ENCODE assay signal across 16 mouse cellular contexts in the genomic region with DNA sequence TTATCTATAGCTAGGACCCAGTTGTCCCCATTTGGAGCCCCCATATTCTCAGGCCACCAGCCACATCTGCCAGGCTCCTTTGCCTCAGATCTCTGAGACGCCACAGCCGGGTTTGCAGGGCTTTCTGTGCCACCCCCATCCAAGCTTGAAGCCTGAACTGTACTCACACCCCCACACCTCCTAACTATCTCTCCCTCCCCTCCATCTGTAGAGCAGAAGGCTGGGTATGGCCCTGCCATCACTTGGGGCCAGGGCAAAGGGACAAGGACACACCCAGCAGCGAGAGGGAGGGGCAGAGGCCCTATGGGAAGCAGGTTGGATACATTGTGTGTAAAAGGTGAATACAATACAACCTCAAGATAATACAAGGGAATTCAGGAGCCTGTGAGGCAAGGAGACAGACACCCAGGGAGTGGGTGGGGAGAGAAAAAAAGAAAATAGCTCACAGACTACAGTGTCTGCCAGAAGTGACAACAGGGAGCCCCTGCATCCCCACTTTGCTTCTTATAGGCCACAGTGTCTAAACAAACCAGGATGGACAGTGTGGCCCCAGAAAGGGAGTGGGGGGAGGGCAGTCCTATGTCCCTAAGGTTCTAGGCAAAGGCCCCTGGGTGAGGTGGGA. TPM values are rescaled to one million over a fixed set of nuclear protein-coding genes. Genes with fewer than 3 reads are reported as not detected.
DNase-seq lines count a peak whose midpoint lies in the region; ATAC-seq and TF ChIP-seq lines count a peak whose summit lies in the region.
"Had no signal": no experiment of that assay in that cellular context is flagged by ENCODE, and none has a peak within 500 bp of the region (broad histone marks: within the 10 kb centered on the region; RNA-seq: fewer than 3 reads in every experiment).

No protein-coding gene starts in this region.

- no peak for ATAC-seq in liver, postnatal 0 days
- ATAC-seq: forebrain, embryonic 16.5 days had no signal

- peaks cover 37% of the 10 kb centered on the region for H3K36me3 ChIP-seq in liver, postnatal 0 days (replicated peaks; ENCODE audit: insufficient read depth, low read length)

- peak overlapping the region; percentile 40 for H3K4me2 ChIP-seq in liver, postnatal 0 days (ENCODE audit: low read depth, low read length)
- H3K4me2 ChIP-seq: embryonic facial prominence, embryonic 13.5 days; hindbrain, embryonic 14.5 days; midbrain, embryonic 12.5 days had no signal

- no peak overlapping the region; the same call in 1 of the 2 replicates for H3K9ac ChIP-seq in liver, postnatal 0 days (replicated peaks)
- H3K9ac ChIP-seq: hindbrain, embryonic 14.5 days; midbrain, embryonic 12.5 days had no signal

- no peaks in the 10 kb centered on the region for H3K27me3 ChIP-seq in liver, postnatal 0 days (ENCODE audit: insufficient read depth, low read length)
- H3K27me3 ChIP-seq: embryonic facial prominence, embryonic 13.5 days; midbrain, embryonic 12.5 days had no signal

- H3K9me3 ChIP-seq in liver, postnatal 0 days (ENCODE audit: low read length), result no peaks in the 10 kb centered on the region
- H3K9me3 ChIP-seq: embryonic facial prominence, embryonic 13.5 days; midbrain, embryonic 12.5 days had no signal

- no peak overlapping the region for H3K4me3 ChIP-seq in layer of hippocampus, adult 2 months
- H3K4me3 ChIP-seq in cortical plate, adult 2 months (ENCODE audit: insufficient read depth, low read length), result no peak overlapping the region
- no peak overlapping the region for H3K4me3 ChIP-seq in liver, postnatal 0 days (ENCODE audit: low read depth, low read length)
- H3K4me3 ChIP-seq: embryonic facial prominence, embryonic 13.5 days; midbrain, embryonic 12.5 days had no signal

- H3K4me1 ChIP-seq in cortical plate, adult 2 months (ENCODE audit: control insufficient read depth, insufficient read depth, low read length), result peaks cover 23% of the 10 kb centered on the region
- H3K4me1 ChIP-seq in liver, postnatal 0 days (ENCODE audit: insufficient read depth), result peaks cover 42% of the 10 kb centered on the region

- no peak for TF ChIP-seq EP300 in liver, postnatal 0 days (IDR thresholded peaks at IDR 0.05; ENCODE audit: low read depth)

- TF ChIP-seq CTCF in layer of hippocampus, adult 2 months (conservative IDR thresholded peaks at IDR 0.05), result no peak
- TF ChIP-seq CTCF in cortical plate, adult 2 months (IDR thresholded peaks at IDR 0.05; ENCODE audit: extremely low read depth, insufficient read depth, low read length), result no peak
- TF ChIP-seq CTCF in liver, postnatal 0 days (IDR thresholded peaks at IDR 0.05; ENCODE audit: low read depth), result no peak

- H3K27ac ChIP-seq in layer of hippocampus, adult 2 months, result peak overlapping the region; percentile 91
- H3K27ac ChIP-seq in cortical plate, adult 2 months (ENCODE audit: insufficient read depth, low read length), result peak overlapping the region; percentile 30
- H3K27ac ChIP-seq in liver, postnatal 0 days (ENCODE audit: low read depth), result 0 out of 2 replicates have a peak overlapping the region, but pooled peaks have one; percentile 24
- H3K27ac ChIP-seq: embryonic facial prominence, embryonic 13.5 days; hindbrain, embryonic 14.5 days; midbrain, embryonic 12.5 days had no signal

- TF ChIP-seq POLR2A in cortical plate, adult 2 months (IDR thresholded peaks at IDR 0.05; ENCODE audit: extremely low read depth, insufficient read depth, low read length), result no peak

- WGBS in large intestine, adult 2 months, result 37% methylated on average over 3 of the region's 3 CpGs
- 61% methylated on average over 3 of the region's 3 CpGs for WGBS in liver, postnatal 0 days (ENCODE audit: insufficient replicate concordance)

- DNase-seq in layer of hippocampus, adult 2 months (ENCODE audit: low spot score in 2 of 2), result peak in 1 of 2 experiments; percentile 33
- DNase-seq in layer of hippocampus, adult 9-10 months (ENCODE audit: low spot score), result no peak
- peak; percentile 81 for DNase-seq in large intestine, adult 2 months (ENCODE audit: low read depth, low spot score)
- DNase-seq in liver, postnatal 0 days, result no peak
- no peak for DNase-seq in ovary, postnatal 10 days (ENCODE audit: low spot score)
- no peak for DNase-seq in kidney, postnatal 10 days
- DNase-seq: adrenal gland, postnatal 14 days; cerebellum, adult 9-10 months; heart, adult 18-20 months; lung, postnatal 10 days had no signal

RNA-seq across cellular contexts. Expression of a gene that starts 5.3 kb away (rescaled TPM):
- total RNA-seq in layer of hippocampus, adult 2 months (2021), result 100 to 1,000 TPM; 232 to 233 TPM
- polyA plus RNA-seq in cortical plate, adult 2 months (2012; rRNA removed), result 158 and 186 TPM in 2 replicates
- polyA plus RNA-seq in large intestine, adult 2 months (2012; rRNA removed), result 29.8 and 41.2 TPM in 2 replicates
- 23.5 and 31.3 TPM in 2 replicates for polyA plus RNA-seq in liver, postnatal 0 days (2015; fragmentation: Nextera tagmentation; extraction: Ambion mirVana)

RNA-seq across cellular contexts. Expression of a gene that starts 26.3 kb away (rescaled TPM):
- total RNA-seq in layer of hippocampus, adult 2 months (2021), result 10 to 100 TPM; 37.1 to 44.4 TPM
- polyA plus RNA-seq in cortical plate, adult 2 months (2012; rRNA removed), result 74.0 and 74.4 TPM in 2 replicates
- 10.4 and 13.1 TPM in 2 replicates for polyA plus RNA-seq in large intestine, adult 2 months (2012; rRNA removed)
- polyA plus RNA-seq in liver, postnatal 0 days (2015; fragmentation: Nextera tagmentation; extraction: Ambion mirVana), result 4.0 and 4.4 TPM in 2 replicates

RNA-seq across cellular contexts. Expression of a gene that starts 34.2 kb away (rescaled TPM):
- total RNA-seq in layer of hippocampus, adult 2 months (2021), result 10 to 100 TPM; 37.4 to 41.5 TPM
- 30.8 and 32.0 TPM in 2 replicates for polyA plus RNA-seq in cortical plate, adult 2 months (2012; rRNA removed)
- polyA plus RNA-seq in large intestine, adult 2 months (2012; rRNA removed), result 2.4 and 4.4 TPM in 2 replicates
- 1.5 and 1.7 TPM in 2 replicates for polyA plus RNA-seq in liver, postnatal 0 days (2015; fragmentation: Nextera tagmentation; extraction: Ambion mirVana)

RNA-seq across cellular contexts. Expression of a gene that starts 37.2 kb away (rescaled TPM):
- total RNA-seq in layer of hippocampus, adult 2 months (2021), result not detected
- 0.13 and 0.38 TPM in 2 replicates for polyA plus RNA-seq in cortical plate, adult 2 months (2012; rRNA removed)
- polyA plus RNA-seq in large intestine, adult 2 months (2012; rRNA removed), result 0.73 and 1.1 TPM in 2 replicates
- polyA plus RNA-seq in liver, postnatal 0 days (2015; fragmentation: Nextera tagmentation; extraction: Ambion mirVana), result not detected in 2 replicates
- total RNA-seq: heart, adult 18-20 months had no signal
- polyA plus RNA-seq: forebrain, embryonic 16.5 days; hindbrain, embryonic 14.5 days; limb, embryonic 11.5 days; midbrain, embryonic 12.5 days had no signal

RNA-seq across cellular contexts. Expression of a gene that starts 38.8 kb away (rescaled TPM):
- under 1 TPM; 0.46 to 0.54 TPM for total RNA-seq in layer of hippocampus, adult 2 months (2021)
- 0.32 and 0.65 TPM in 2 replicates for polyA plus RNA-seq in cortical plate, adult 2 months (2012; rRNA removed)
- polyA plus RNA-seq in large intestine, adult 2 months (2012; rRNA removed), result 0.34 and 0.53 TPM in 2 replicates
- polyA plus RNA-seq in liver, postnatal 0 days (2015; fragmentation: Nextera tagmentation; extraction: Ambion mirVana), result not detected in 2 replicates
- total RNA-seq: adrenal gland, postnatal 14 days; heart, adult 18-20 months had no signal

Comparison
In these comparisons a context has a peak if more than half of its experiments do, and no peak if none do; other contexts are left out.
1. H3K27ac ChIP-seq: peak in every context shown above with its lines; median percentile 91 in layer of hippocampus, adult 2 months; 30 in cortical plate, adult 2 months; 24 in liver, postnatal 0 days.